Mouse (Mus musculus): Measurements from ENCODE around the gene Fastkd1.

DNA sequence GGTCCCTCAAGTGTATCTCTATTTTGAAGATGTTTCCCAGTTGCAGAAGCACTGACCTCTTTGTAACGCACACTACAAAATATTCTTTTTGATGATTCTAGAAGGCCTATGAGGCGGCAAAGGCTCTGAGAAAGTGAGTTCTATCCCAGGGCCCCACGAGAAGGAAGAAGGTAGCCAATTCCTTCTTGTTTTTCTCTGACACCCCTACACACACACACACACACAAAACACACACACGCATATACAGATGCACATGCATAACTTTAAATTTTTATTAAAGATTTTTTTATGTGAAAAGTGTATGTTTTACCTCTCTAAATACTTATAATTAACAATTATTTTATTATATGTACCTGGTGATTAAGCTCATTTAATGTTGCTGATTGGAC lies 304 bp upstream of the Fastkd1 start:
- no peak for TF ChIP-seq MXI1 (IDR thresholded peaks at IDR 0.05; ENCODE audit: low read depth, low read length)
- TF ChIP-seq ELF1 (IDR thresholded peaks at IDR 0.05; ENCODE audit: low read depth, low read length), result no peak
- TF ChIP-seq EP300 (IDR thresholded peaks at IDR 0.05; ENCODE audit: low read length), result no peak
